Mouse (Mus musculus): Measurements from ENCODE around the gene Ankrd23. TPM values are rescaled to one million over a fixed set of nuclear protein-coding genes. Genes with fewer than 3 reads are reported as not detected.

Ankrd23 gene
- polyA plus RNA-seq, 2 experiments = 11.6 to 27.4 TPM

DNA sequence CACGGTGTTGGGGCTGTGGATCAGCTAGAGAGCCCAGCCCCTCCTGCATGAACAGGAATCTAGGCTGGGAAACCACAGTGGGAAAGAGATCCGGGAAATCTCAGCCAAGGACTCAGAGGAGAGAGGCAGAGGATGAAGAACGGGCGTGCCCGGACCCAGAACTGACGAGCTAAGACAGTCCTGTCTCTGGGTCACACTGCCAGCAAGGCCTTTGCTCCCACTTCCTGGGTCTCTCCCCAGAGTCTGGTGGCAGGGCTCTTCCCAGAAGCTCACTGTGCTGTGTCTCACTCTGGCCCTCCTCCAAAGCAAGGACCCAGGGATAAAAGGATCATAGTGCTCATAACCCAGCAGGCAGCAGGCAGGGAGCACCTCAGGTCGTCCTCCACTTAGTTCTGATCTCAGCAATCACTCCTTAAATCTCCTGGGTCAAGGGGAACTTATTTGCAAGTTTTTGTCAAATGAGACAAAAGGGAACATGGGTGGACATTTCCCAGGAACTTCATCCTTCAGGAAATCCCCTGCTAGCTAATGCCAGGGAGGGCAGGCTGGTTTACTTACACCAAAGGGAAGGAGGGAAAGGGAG is 33.1 kb upstream of the Ankrd23 start:
- no peak for TF ChIP-seq POLR2A (IDR thresholded peaks at IDR 0.05; ENCODE audit: borderline replicate concordance, extremely low read depth, insufficient read depth, insufficient read length)
- peaks cover 28% of the 10 kb centered on the region for H3K4me1 ChIP-seq (ENCODE audit: control insufficient read depth, insufficient read depth, low read length)
- no peaks in the 10 kb centered on the region for H3K9me3 ChIP-seq (ENCODE audit: control insufficient read depth, low read length)
- no peak overlapping the region for H3K27ac ChIP-seq (replicated peaks; ENCODE audit: low read depth, low read length)
- H3K36me3 ChIP-seq (ENCODE audit: control insufficient read depth, insufficient read depth, low read length) = no peaks in the 10 kb centered on the region
- H3K9ac ChIP-seq (ENCODE audit: low read depth, low read length, severe bottlenecking) = no peak overlapping the region
- ATAC-seq (ENCODE audit: low FRiP score, low read depth) (no peak), DNase-seq (ENCODE audit: low spot score) (no peak)
- no peaks in the 10 kb centered on the region for H3K27me3 ChIP-seq (ENCODE audit: control insufficient read depth, insufficient read depth, low read length)
- no peak overlapping the region for H3K4me3 ChIP-seq (replicated peaks; ENCODE audit: low read length)
- 37% methylated on average over 4 of the region's 7 CpGs for WGBS
- no peak overlapping the region for H3K4me2 ChIP-seq (replicated peaks; ENCODE audit: low read depth, low read length, severe bottlenecking)

DNA sequence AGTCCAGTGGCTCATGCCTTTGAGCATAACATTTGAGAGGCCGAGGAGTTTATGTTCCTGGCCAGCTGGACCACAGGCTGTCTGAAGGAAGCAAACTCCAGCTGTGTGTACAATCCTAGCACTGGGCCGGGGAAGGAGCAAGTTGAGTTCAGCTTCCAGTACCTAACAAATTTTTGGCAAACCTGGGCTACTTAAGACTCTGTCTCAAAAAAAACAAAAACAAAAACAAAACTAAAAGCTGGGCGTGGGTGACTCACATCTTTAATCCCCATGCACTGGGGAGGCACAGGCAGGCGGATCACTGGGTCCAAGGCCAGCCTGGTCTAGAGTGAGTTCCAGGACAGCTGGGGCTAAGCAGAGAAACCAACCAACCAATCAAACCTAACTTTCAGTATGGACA is 32.1 kb upstream of the Ankrd23 start:
- Histone ChIP-seq H3K9ac (ENCODE audit: low read depth, low read length, severe bottlenecking) (no peak overlapping the region), H3K27me3 (ENCODE audit: control insufficient read depth, insufficient read depth, low read length) (no peaks in the 10 kb centered on the region), H3K4me2 (replicated peaks; ENCODE audit: low read depth, low read length, severe bottlenecking) (no peak overlapping the region), H3K4me3 (replicated peaks; ENCODE audit: low read length) (no peak overlapping the region), H3K9me3 (ENCODE audit: control insufficient read depth, low read length) (no peaks in the 10 kb centered on the region), H3K27ac (replicated peaks; ENCODE audit: low read depth, low read length) (no peak overlapping the region), H3K36me3 (ENCODE audit: control insufficient read depth, insufficient read depth, low read length) (no peaks in the 10 kb centered on the region), H3K4me1 (ENCODE audit: control insufficient read depth, insufficient read depth, low read length) (peaks cover 19% of the 10 kb centered on the region)
- 69% methylated on average over 4 of the region's 4 CpGs for WGBS
- DNase-seq (ENCODE audit: low spot score) (no peak), ATAC-seq (ENCODE audit: low FRiP score, low read depth) (no peak)
- no peak for TF ChIP-seq POLR2A (IDR thresholded peaks at IDR 0.05; ENCODE audit: borderline replicate concordance, extremely low read depth, insufficient read depth, insufficient read length)

DNA sequence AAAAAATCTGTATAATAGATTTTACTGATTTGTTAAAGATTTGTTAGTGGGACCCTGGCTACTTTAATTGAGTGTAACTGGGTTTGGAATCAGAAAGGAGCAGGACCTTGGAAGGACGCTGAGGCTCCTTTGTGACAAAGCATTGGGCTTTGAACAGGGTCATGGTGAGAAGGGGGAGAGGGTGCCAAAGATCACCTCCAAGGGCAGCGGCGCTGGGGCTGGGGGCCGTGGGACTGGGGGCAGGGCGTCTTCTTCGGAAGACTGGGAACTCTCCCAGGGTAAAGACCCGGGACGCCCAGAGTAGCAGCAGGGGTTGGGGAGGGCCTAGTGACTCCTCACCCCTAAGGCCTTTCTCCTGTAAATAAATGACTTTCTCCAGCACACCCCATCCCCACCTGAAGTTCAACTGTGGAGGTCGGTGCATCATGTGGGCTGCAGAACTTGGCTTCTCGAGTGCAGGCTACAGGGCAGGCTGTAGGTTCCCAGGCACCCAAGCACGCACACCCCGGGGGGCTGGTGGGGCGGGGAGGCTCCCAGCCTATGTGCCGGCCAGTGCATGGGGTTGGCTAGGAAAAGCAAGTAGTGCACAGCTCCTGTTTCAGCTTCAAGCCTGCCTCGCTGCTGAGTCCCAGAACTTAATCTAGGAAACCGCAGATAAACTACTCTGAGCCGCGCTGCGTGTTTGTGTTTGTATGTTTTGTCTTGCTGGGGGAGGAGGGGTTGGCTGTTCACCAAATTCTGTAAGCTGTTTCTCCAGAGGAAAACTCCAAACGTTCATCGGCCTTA is 31.3 kb upstream of the Ankrd23 start:
- no peak for TF ChIP-seq POLR2A (IDR thresholded peaks at IDR 0.05; ENCODE audit: borderline replicate concordance, extremely low read depth, insufficient read depth, insufficient read length)
- 44% methylated on average over 21 of the region's 21 CpGs for WGBS
- no peaks in the 10 kb centered on the region for H3K9me3 ChIP-seq (ENCODE audit: control insufficient read depth, low read length)
- H3K27me3 ChIP-seq (ENCODE audit: control insufficient read depth, insufficient read depth, low read length) = no peaks in the 10 kb centered on the region
- peaks cover 18% of the 10 kb centered on the region for H3K4me1 ChIP-seq (ENCODE audit: control insufficient read depth, insufficient read depth, low read length)
- H3K27ac ChIP-seq (replicated peaks; ENCODE audit: low read depth, low read length) = no peak overlapping the region
- H3K4me2 ChIP-seq (replicated peaks; ENCODE audit: low read depth, low read length, severe bottlenecking) = no peak overlapping the region
- no peak for DNase-seq (ENCODE audit: low spot score)
- H3K36me3 ChIP-seq (ENCODE audit: control insufficient read depth, insufficient read depth, low read length) = no peaks in the 10 kb centered on the region
- no peak overlapping the region for H3K4me3 ChIP-seq (replicated peaks; ENCODE audit: low read length)
- no peak for ATAC-seq (ENCODE audit: low FRiP score, low read depth)
- H3K9ac ChIP-seq (ENCODE audit: low read depth, low read length, severe bottlenecking) = 0 out of 2 replicates have a peak overlapping the region, but pooled peaks have one; percentile 9

- Histone ChIP-seq H3K9me3 (ENCODE audit: control insufficient read depth, low read length) (no peaks in the 10 kb centered on the region), H3K36me3 (ENCODE audit: control insufficient read depth, insufficient read depth, low read length) (no peaks in the 10 kb centered on the region), H3K9ac (ENCODE audit: low read depth, low read length, severe bottlenecking) (no peak overlapping the region), H3K4me3 (replicated peaks; ENCODE audit: low read length) (no peak overlapping the region), H3K27ac (replicated peaks; ENCODE audit: low read depth, low read length) (no peak overlapping the region), H3K27me3 (ENCODE audit: control insufficient read depth, insufficient read depth, low read length) (no peaks in the 10 kb centered on the region), H3K4me2 (replicated peaks; ENCODE audit: low read depth, low read length, severe bottlenecking) (no peak overlapping the region), H3K4me1 (ENCODE audit: control insufficient read depth, insufficient read depth, low read length) (peaks cover 18% of the 10 kb centered on the region)
- TF ChIP-seq POLR2A (IDR thresholded peaks at IDR 0.05; ENCODE audit: borderline replicate concordance, extremely low read depth, insufficient read depth, insufficient read length) = no peak
- 11% methylated on average over 2 of the region's 2 CpGs for WGBS
- ATAC-seq (ENCODE audit: low FRiP score, low read depth) (no peak), DNase-seq (ENCODE audit: low spot score) (no peak)
Measured at GRCm38 (mm10) chr1:36566425-36566824, 29.7 kb upstream of the Ankrd23 start.

DNA sequence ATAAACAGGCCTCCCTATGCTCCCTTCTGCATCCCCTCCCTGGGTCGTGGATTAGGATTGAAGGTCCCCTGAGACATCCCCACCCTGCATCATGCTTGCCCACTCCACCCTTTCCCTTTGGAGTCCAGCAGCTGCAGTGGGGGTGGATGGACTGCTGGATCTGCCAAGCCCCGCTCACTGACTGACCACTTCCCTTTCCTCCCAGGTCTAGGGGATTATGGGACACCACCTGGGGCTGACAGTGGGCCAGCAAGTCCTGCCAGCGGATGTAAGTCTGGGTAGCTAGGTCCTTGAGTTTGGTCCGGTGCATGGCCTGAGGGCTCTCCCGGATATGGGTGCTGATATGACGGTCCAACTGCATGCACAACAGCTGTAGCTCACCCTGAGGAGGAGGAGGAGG is 27.4 kb upstream of the Ankrd23 start:
- Histone ChIP-seq H3K27ac (replicated peaks; ENCODE audit: low read depth, low read length) (no peak overlapping the region), H3K27me3 (ENCODE audit: control insufficient read depth, insufficient read depth, low read length) (no peaks in the 10 kb centered on the region), H3K9me3 (ENCODE audit: control insufficient read depth, low read length) (no peaks in the 10 kb centered on the region), H3K36me3 (ENCODE audit: control insufficient read depth, insufficient read depth, low read length) (no peaks in the 10 kb centered on the region), H3K9ac (ENCODE audit: low read depth, low read length, severe bottlenecking) (no peak overlapping the region), H3K4me2 (replicated peaks; ENCODE audit: low read depth, low read length, severe bottlenecking) (no peak overlapping the region), H3K4me1 (ENCODE audit: control insufficient read depth, insufficient read depth, low read length) (peaks cover 25% of the 10 kb centered on the region), H3K4me3 (replicated peaks; ENCODE audit: low read length) (no peak overlapping the region)
- ATAC-seq (ENCODE audit: low FRiP score, low read depth) (no peak), DNase-seq (ENCODE audit: low spot score) (no peak)
- 76% methylated on average over 6 of the region's 6 CpGs for WGBS
- no peak for TF ChIP-seq POLR2A (IDR thresholded peaks at IDR 0.05; ENCODE audit: borderline replicate concordance, extremely low read depth, insufficient read depth, insufficient read length)

Measured in limb, embryonic 14.5 days (tissue).